ENCODE assay signal across 8 mouse cellular contexts in genomic region chr16:10993032-10993744, GRCm38 (mm10).
DNase-seq lines count a peak whose midpoint lies in the region; ATAC-seq lines count a peak whose summit lies in the region.

No protein-coding gene starts in this region.

- no peaks in the 10 kb centered on the region for H3K27me3 ChIP-seq in hindbrain, embryonic 16.5 days (replicated peaks; ENCODE audit: control insufficient read depth, insufficient read depth, low read length)

- peaks cover 2% of the 10 kb centered on the region; the same call in 1 of the 2 replicates for H3K4me1 ChIP-seq in hindbrain, embryonic 16.5 days (ENCODE audit: control insufficient read depth, insufficient read depth, low read depth, low read length)

- H3K36me3 ChIP-seq in hindbrain, embryonic 16.5 days (ENCODE audit: control insufficient read depth, insufficient read depth, low read length) = no peaks in the 10 kb centered on the region; the same call in 1 of the 2 replicates

- 5% methylated on average over 35 of the region's 35 CpGs for WGBS in hindbrain, embryonic 16.5 days

- ATAC-seq in hindbrain, embryonic 16.5 days = peak; percentile 94
- peak; percentile 85 for ATAC-seq in megakaryocyte, adult 5-6 weeks (ENCODE audit: poor library complexity, severe bottlenecking)

- peak; percentile 98 for DNase-seq in ZHBTc4 (ENCODE audit: low read depth, low spot score)
- DNase-seq in cerebellum, postnatal 4 days (ENCODE audit: low spot score in 2 of 2) = peak; percentile 64 to 82
- peak; percentile 96 for DNase-seq in gastrocnemius, adult 18-20 months (ENCODE audit: low spot score)
- DNase-seq in left cerebral cortex, adult 18-20 months (ENCODE audit: low spot score in 2 of 2) = peak; percentile 67 to 68
- DNase-seq in right cerebral cortex, adult 18-20 months = peak; percentile 79
- DNase-seq in urinary bladder, adult 2 months (ENCODE audit: low spot score) = peak; percentile 90

- H3K27ac ChIP-seq in hindbrain, embryonic 16.5 days (ENCODE audit: low read depth, low read length) = peak overlapping the region; percentile 53

- H3K4me2 ChIP-seq in hindbrain, embryonic 16.5 days (ENCODE audit: low read length) = peak overlapping the region; percentile 94

- H3K9me3 ChIP-seq in hindbrain, embryonic 16.5 days (ENCODE audit: control insufficient read depth, low read length) = peaks cover 6% of the 10 kb centered on the region

- peak overlapping the region; percentile 74 for H3K9ac ChIP-seq in hindbrain, embryonic 16.5 days (ENCODE audit: low read depth, low read length)

- peak overlapping the region; percentile 67 for H3K4me3 ChIP-seq in hindbrain, embryonic 16.5 days (ENCODE audit: low read length)

Comparison
In these comparisons a context has a peak if more than half of its experiments do, and no peak if none do; other contexts are left out.
1. Peak in every context shown above with its lines: DNase-seq, ATAC-seq, H3K4me3 ChIP-seq and H3K27ac ChIP-seq.